Mouse (Mus musculus) forebrain, postnatal 0 days (tissue): ENCODE results near the gene Pcgf3. TPM values are rescaled to one million over a fixed set of nuclear protein-coding genes. Genes with fewer than 3 reads are reported as not detected.
A peak's percentile ranks its signal among the peaks of the same experiment; 100 is the strongest.

Source experiments
- ATAC-seq: fragments of 200-750 bp; cut with Nextera tagmentation; 2 replicates; pipeline ENCODE4 v1.8.0; 2017; ENCODE audit warnings: mild to moderate bottlenecking, moderate library complexity
- DNase-seq: peaks from one replicate; pipeline ENCODE4 v3.0.0-alpha.2; 2015
- H3K27ac ChIP-seq: fragments of 300-500 bp; sonication (generic); 2 replicates; pipeline ENCODE4 v1.5.1; 2014; ENCODE audit warnings: low read depth, mild to moderate bottlenecking, antibody characterized with exemption, low read length, moderate library complexity, mixed read lengths
- H3K27me3 ChIP-seq: fragments of 300-500 bp; sonication (generic); 2 replicates; pipeline ENCODE4 v1.6.1; 2014; ENCODE audit warnings: mild to moderate bottlenecking, low read length, mixed read lengths; ENCODE audit not compliant: insufficient read depth
- H3K36me3 ChIP-seq: fragments of 300-500 bp; sonication (generic); 2 replicates; pipeline ENCODE4 v1.6.1; 2014; ENCODE audit warnings: mild to moderate bottlenecking, moderate library complexity; ENCODE audit not compliant: insufficient read depth
- H3K4me1 ChIP-seq: fragments of 300-500 bp; sonication (generic); 2 replicates; pipeline ENCODE4 v1.6.1; 2014; ENCODE audit warnings: antibody characterized with exemption; ENCODE audit not compliant: insufficient read depth
- H3K4me2 ChIP-seq: fragments of 300-500 bp; sonication (generic); 2 replicates; pipeline ENCODE4 v1.6.1; 2014; ENCODE audit warnings: low read depth, mild to moderate bottlenecking, moderate library complexity
- H3K4me3 ChIP-seq: fragments of 300-500 bp; sonication (generic); 2 replicates; pipeline ENCODE4 v1.5.1; 2014; ENCODE audit warnings: low read depth, low read length, mixed read lengths
- H3K9ac ChIP-seq: fragments of 300-500 bp; sonication (generic); 2 replicates; pipeline ENCODE4 v1.6.1; 2014; ENCODE audit warnings: mild to moderate bottlenecking
- H3K9me3 ChIP-seq: fragments of 300-500 bp; sonication (generic); 2 replicates; pipeline ENCODE4 v1.6.1; 2016; ENCODE audit warnings: low read length
- CTCF ChIP-seq: sonication (generic); IDR thresholded peaks from 2 replicates; pipeline ENCODE4 v1.5.1; 2016; ENCODE audit warnings: antibody characterized with exemption, control low read depth, low read depth
- WGBS: fragments of 180-500 bp; shearing (Covaris S2); extraction: QIAGEN DNeasy Blood & Tissue Kit; methylation state at CpG from one replicate; pipeline ENCODE4 v1.1.7; 2014; 5-methylcytosine and 5-hydroxymethylcytosine counted together
- polyA plus RNA-seq: library from polyadenylated mRNA; unstranded; fragments of >200 nt; fragmentation: Nextera tagmentation; extraction: Ambion mirVana; gene quantifications from 2 replicates; pipeline ENCODE4 v1.2.1, GENCODE M21; 2015
- total RNA-seq: library from RNA; depleted of rRNA; stranded (reverse); fragments of >200 nt; gene quantifications from 2 replicates; pipeline ENCODE4 v1.2.3, GENCODE M21; 2014

Pcgf3 gene
- total and polyA plus RNA-seq, 2 experiments from 2014 or later = 18.2 to 42.7 TPM

- peaks cover 29% of the 10 kb centered on the region for H3K36me3 ChIP-seq
- TF ChIP-seq CTCF = no peak
- H3K4me2 ChIP-seq = no peak overlapping the region
- ATAC-seq = no peak
- WGBS = 71% methylated on average over 3 of the region's 3 CpGs
- no peaks in the 10 kb centered on the region for H3K9me3 ChIP-seq
- H3K9ac ChIP-seq = no peak overlapping the region
- no peak for DNase-seq
- H3K4me3 ChIP-seq = no peak overlapping the region
- no peaks in the 10 kb centered on the region for H3K4me1 ChIP-seq
- H3K27ac ChIP-seq = no peak overlapping the region
- no peaks in the 10 kb centered on the region for H3K27me3 ChIP-seq
Observed at GRCm38 (mm10) chr5:108521896-108522295, 60.9 kb downstream of the Pcgf3 start.

- H3K27me3 ChIP-seq = no peaks in the 10 kb centered on the region
- H3K4me2 ChIP-seq = no peak overlapping the region
- H3K27ac ChIP-seq = no peak overlapping the region
- no peaks in the 10 kb centered on the region for H3K9me3 ChIP-seq
- no peak for DNase-seq
- H3K36me3 ChIP-seq = peaks cover 29% of the 10 kb centered on the region
- TF ChIP-seq CTCF = no peak
- WGBS = 92% methylated on average over 3 of the region's 3 CpGs
- H3K4me3 ChIP-seq = no peak overlapping the region
- no peak overlapping the region for H3K9ac ChIP-seq
- ATAC-seq = no peak
- no peaks in the 10 kb centered on the region for H3K4me1 ChIP-seq
Observed at GRCm38 (mm10) chr5:108522597-108522996, 61.6 kb downstream of the Pcgf3 start.

GRCm38 (mm10) chr5:108534188-108534587 lies 73.2 kb downstream of the Pcgf3 start:
- no peak overlapping the region for H3K4me2 ChIP-seq
- no peaks in the 10 kb centered on the region for H3K4me1 ChIP-seq
- no peak for TF ChIP-seq CTCF
- H3K27ac ChIP-seq = no peak overlapping the region
- ATAC-seq (no peak), DNase-seq (no peak)
- 100% methylated on average over 2 of the region's 2 CpGs for WGBS
- no peak overlapping the region for H3K4me3 ChIP-seq
- H3K9me3 ChIP-seq = peaks cover 12% of the 10 kb centered on the region
- no peak overlapping the region for H3K9ac ChIP-seq
- peaks cover 8% of the 10 kb centered on the region for H3K36me3 ChIP-seq
- no peaks in the 10 kb centered on the region for H3K27me3 ChIP-seq

- Histone ChIP-seq H3K36me3 (peaks cover 16% of the 10 kb centered on the region), H3K27ac (no peak overlapping the region), H3K9me3 (no peaks in the 10 kb centered on the region), H3K27me3 (no peaks in the 10 kb centered on the region), H3K4me2 (no peak overlapping the region), H3K4me1 (peaks cover 4% of the 10 kb centered on the region), H3K9ac (no peak overlapping the region), H3K4me3 (no peak overlapping the region)
- ATAC-seq = no peak
- DNase-seq = no peak
- WGBS = 73% methylated on average over 7 of the region's 7 CpGs
- TF ChIP-seq CTCF = no peak
Observed at GRCm38 (mm10) chr5:108543516-108544291, 82.7 kb downstream of the Pcgf3 start.

- 0 out of 2 replicates have a peak, but pooled peaks cover 2% of the 10 kb centered on the region for H3K36me3 ChIP-seq
- WGBS = 89% methylated on average over 5 of the region's 5 CpGs
- H3K27me3 ChIP-seq = 0 out of 2 replicates have a peak, but pooled peaks cover 3% of the 10 kb centered on the region
- peaks cover 8% of the 10 kb centered on the region for H3K4me1 ChIP-seq
- H3K4me3 ChIP-seq = no peak overlapping the region
- ATAC-seq = no peak
- no peak overlapping the region for H3K9ac ChIP-seq
- DNase-seq = no peak
- TF ChIP-seq CTCF = no peak
- H3K9me3 ChIP-seq = no peaks in the 10 kb centered on the region
- no peak overlapping the region for H3K27ac ChIP-seq
- H3K4me2 ChIP-seq = no peak overlapping the region
Observed at GRCm38 (mm10) chr5:108547636-108548035, 86.6 kb downstream of the Pcgf3 start.

- Histone ChIP-seq H3K27ac (0 out of 2 replicates have a peak overlapping the region, but pooled peaks have one; percentile 67), H3K36me3 (0 out of 2 replicates have a peak, but pooled peaks cover 2% of the 10 kb centered on the region), H3K4me3 (peak overlapping the region; percentile 73), H3K9me3 (no peaks in the 10 kb centered on the region), H3K27me3 (peaks cover 3% of the 10 kb centered on the region; the same call in 1 of the 2 replicates), H3K4me1 (peaks cover 8% of the 10 kb centered on the region), H3K9ac (peak overlapping the region; percentile 82), H3K4me2 (peak overlapping the region; percentile 85)
- DNase-seq (no peak), ATAC-seq (no peak)
- TF ChIP-seq CTCF = no peak
- 12% methylated on average over 7 of the region's 7 CpGs for WGBS
Observed at GRCm38 (mm10) chr5:108549137-108549488, 88.1 kb downstream of the Pcgf3 start.

- Histone ChIP-seq H3K4me3 (peak within 1 kb of the TSS; percentile 73), H3K4me2 (peak within 1 kb of the TSS; percentile 85), H3K9me3 (no peaks in the 10 kb centered on the region), H3K27ac (peak within 1 kb of the TSS; percentile 67), H3K36me3 (0 out of 2 replicates have a peak, but pooled peaks cover 2% of the 10 kb centered on the region), H3K27me3 (peaks cover 3% of the 10 kb centered on the region; the same call in 1 of the 2 replicates), H3K9ac (peak within 1 kb of the TSS; percentile 82), H3K4me1 (peaks cover 8% of the 10 kb centered on the region)
- WGBS = 2% methylated on average over 56 of the region's 56 CpGs
- TF ChIP-seq CTCF = peak; percentile 27; the same call in 1 of the 2 replicates
- ATAC-seq (peak; percentile 94), DNase-seq (peak; percentile 88)
Observed at GRCm38 (mm10) chr5:108549489-108550206, 88.6 kb downstream of the Pcgf3 start, which contains the start of gene Cplx1. Gene Cplx1, minus strand, starts transcription at chr5:108550024.
